Mouse (Mus musculus): Measurements from ENCODE around the gene Ctnna2.
A peak's percentile ranks its signal among the peaks of the same experiment; 100 is the strongest.

The Ctnna2 gene

GRCm38 (mm10) chr6:77265163-77265562 lies 714.3 kb downstream of the Ctnna2 start:
- DNase-seq (ENCODE audit: low spot score in 2 of 2): no peak

- no peak for DNase-seq (ENCODE audit: low spot score in 2 of 2)
Measured at GRCm38 (mm10) chr6:77257358-77258105, 722.0 kb downstream of the Ctnna2 start.

- DNase-seq (ENCODE audit: low spot score in 2 of 2): no peak
Measured at GRCm38 (mm10) chr6:77256348-77256747, 723.2 kb downstream of the Ctnna2 start.

- DNase-seq (ENCODE audit: low spot score in 2 of 2): no peak
Measured at GRCm38 (mm10) chr6:77253480-77253879, 726.0 kb downstream of the Ctnna2 start.

GRCm38 (mm10) chr6:77243541-77244231 lies 735.8 kb downstream of the Ctnna2 start:
- DNase-seq (ENCODE audit: low spot score in 2 of 2): peak in 1 of 2 experiments; percentile 45

GRCm38 (mm10) chr6:77242601-77243406 lies 736.7 kb downstream of the Ctnna2 start, which contains the start of gene Lrrtm1:
Gene Lrrtm1 (plus strand): TSS chr6:77242689.
- peak; percentile 68 to 82 for DNase-seq (ENCODE audit: low spot score in 2 of 2)

- DNase-seq (ENCODE audit: low spot score in 2 of 2): peak in 1 of 2 experiments; percentile 52
Measured at GRCm38 (mm10) chr6:77240426-77240825, 739.1 kb downstream of the Ctnna2 start.

- peak; percentile 55 to 62 for DNase-seq (ENCODE audit: low spot score in 2 of 2)
Measured at GRCm38 (mm10) chr6:77222849-77223638, 756.5 kb downstream of the Ctnna2 start.

- DNase-seq (ENCODE audit: low spot score in 2 of 2): no peak
Measured at GRCm38 (mm10) chr6:77220776-77221175, 758.7 kb downstream of the Ctnna2 start.

- peak; percentile 34 to 39 for DNase-seq (ENCODE audit: low spot score in 2 of 2)
Measured at GRCm38 (mm10) chr6:77218875-77219274, 760.6 kb downstream of the Ctnna2 start.

GRCm38 (mm10) chr6:77215322-77215721 lies 764.2 kb downstream of the Ctnna2 start:
- DNase-seq (ENCODE audit: low spot score in 2 of 2): no peak

- DNase-seq (ENCODE audit: low spot score in 2 of 2): no peak
Measured at GRCm38 (mm10) chr6:77213757-77214409, 765.6 kb downstream of the Ctnna2 start.

- no peak for DNase-seq (ENCODE audit: low spot score in 2 of 2)
Measured at GRCm38 (mm10) chr6:77209929-77210328, 769.6 kb downstream of the Ctnna2 start.

- peak; percentile 22 to 38 for DNase-seq (ENCODE audit: low spot score in 2 of 2)
Measured at GRCm38 (mm10) chr6:77209183-77209582, 770.3 kb downstream of the Ctnna2 start.

GRCm38 (mm10) chr6:77199375-77199774 lies 780.1 kb downstream of the Ctnna2 start:
- DNase-seq (ENCODE audit: low spot score in 2 of 2): no peak

- DNase-seq (ENCODE audit: low spot score in 2 of 2): no peak
Measured at GRCm38 (mm10) chr6:77196650-77197049, 782.8 kb downstream of the Ctnna2 start.

- DNase-seq (ENCODE audit: low spot score in 2 of 2): no peak
Measured at GRCm38 (mm10) chr6:77191635-77192034, 787.9 kb downstream of the Ctnna2 start.

GRCm38 (mm10) chr6:77188628-77189027 lies 790.9 kb downstream of the Ctnna2 start:
- DNase-seq (ENCODE audit: low spot score in 2 of 2): no peak

- DNase-seq (ENCODE audit: low spot score in 2 of 2): no peak
Measured at GRCm38 (mm10) chr6:77185751-77186150, 793.7 kb downstream of the Ctnna2 start.

GRCm38 (mm10) chr6:77184896-77185295 lies 794.6 kb downstream of the Ctnna2 start:
- no peak for DNase-seq (ENCODE audit: low spot score in 2 of 2)

- no peak for DNase-seq (ENCODE audit: low spot score in 2 of 2)
Measured at GRCm38 (mm10) chr6:77175764-77176163, 803.7 kb downstream of the Ctnna2 start.
